Mouse (Mus musculus) intestine, postnatal 0 days (tissue): ENCODE results near the gene 2210407C18Rik. TPM values are rescaled to one million over a fixed set of nuclear protein-coding genes. Genes with fewer than 3 reads are reported as not detected.

ENCODE experiments used
- ATAC-seq: fragments of 200-750 bp; cut with Nextera tagmentation; 2 replicates; pipeline ENCODE4 v1.8.0; 2017; ENCODE audit warnings: mild to moderate bottlenecking, moderate TSS enrichment, moderate library complexity
- H3K27ac ChIP-seq: fragments of 300-500 bp; sonication (generic); 2 replicates; pipeline ENCODE4 v1.5.1; 2014; ENCODE audit warnings: mild to moderate bottlenecking, low read depth, low read length, moderate library complexity
- H3K27me3 ChIP-seq: fragments of 300-500 bp; sonication (generic); replicated peaks from 2 replicates; pipeline ENCODE4 v1.6.1; 2014; ENCODE audit warnings: low read length, mixed read lengths; ENCODE audit not compliant: control insufficient read depth, insufficient read depth
- H3K36me3 ChIP-seq: fragments of 300-500 bp; sonication (generic); 2 replicates; pipeline ENCODE4 v1.6.1; 2014; ENCODE audit warnings: mild to moderate bottlenecking, moderate library complexity; ENCODE audit not compliant: control insufficient read depth, insufficient read depth
- H3K4me1 ChIP-seq: fragments of 300-500 bp; sonication (generic); replicated peaks from 2 replicates; pipeline ENCODE4 v1.6.1; 2014; ENCODE audit warnings: antibody characterized with exemption, low read length, mixed read lengths; ENCODE audit not compliant: control insufficient read depth, insufficient read depth
- H3K4me2 ChIP-seq: fragments of 300-500 bp; sonication (generic); replicated peaks from 2 replicates; pipeline ENCODE4 v1.6.1; 2014; ENCODE audit warnings: low read depth, mild to moderate bottlenecking, moderate library complexity
- H3K4me3 ChIP-seq: fragments of 300-500 bp; sonication (generic); 2 replicates; pipeline ENCODE4 v1.5.1; 2014; ENCODE audit warnings: low read depth, low read length
- H3K9ac ChIP-seq: fragments of 300-500 bp; sonication (generic); 2 replicates; pipeline ENCODE4 v1.6.1; 2014; ENCODE audit warnings: mild to moderate bottlenecking, low read depth, low read length
- H3K9me3 ChIP-seq: fragments of 300-500 bp; sonication (generic); 2 replicates; pipeline ENCODE4 v1.6.1; 2016; ENCODE audit warnings: mixed run types; ENCODE audit not compliant: control insufficient read depth
- CTCF ChIP-seq: sonication (generic); IDR thresholded peaks from 2 replicates; pipeline ENCODE4 v1.5.1; 2016; ENCODE audit warnings: low read depth, mild to moderate bottlenecking, control low read depth, antibody characterized with exemption, moderate library complexity
- WGBS: fragments of 180-500 bp; shearing (Covaris S2); extraction: QIAGEN DNeasy Blood & Tissue Kit; methylation state at CpG from one replicate; pipeline ENCODE4 v1.1.7; 2014; 5-methylcytosine and 5-hydroxymethylcytosine counted together
- polyA plus RNA-seq: library from polyadenylated mRNA; unstranded; fragments of >200 nt; fragmentation: Nextera tagmentation; extraction: Ambion mirVana; gene quantifications from 2 replicates; pipeline ENCODE4 v1.2.1, GENCODE M21; 2015

The 2210407C18Rik gene
- polyA plus RNA-seq, 1 experiment from 2014 or later: 24.5 TPM

DNA sequence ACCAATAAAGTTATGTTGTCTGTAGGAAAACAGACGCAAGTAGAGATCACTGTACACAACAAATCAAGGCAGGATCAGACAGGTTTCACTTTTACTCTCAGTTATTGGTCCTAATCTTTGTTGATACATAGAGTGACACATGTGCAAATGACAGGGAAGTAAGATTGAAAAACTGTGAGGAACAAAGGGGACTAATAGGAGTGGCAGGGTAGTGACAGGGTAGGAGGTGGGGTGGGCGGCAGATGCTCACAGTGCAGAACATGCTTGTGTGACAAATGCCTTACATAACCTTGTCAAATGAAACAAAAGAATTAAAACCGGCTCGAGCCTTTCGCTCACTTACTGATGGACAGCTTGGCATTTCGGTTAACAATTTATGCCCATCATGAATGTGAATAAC is 2.9 kb upstream of the 2210407C18Rik start:
- TF ChIP-seq CTCF: no peak
- H3K36me3 ChIP-seq: no peaks in the 10 kb centered on the region
- H3K27ac ChIP-seq: 0 out of 2 replicates have a peak overlapping the region, but pooled peaks have one; percentile 46
- no peaks in the 10 kb centered on the region for H3K9me3 ChIP-seq
- WGBS: 59% methylated on average over 6 of the region's 6 CpGs
- ATAC-seq: peak; percentile 70
- peak overlapping the region; percentile 14; the same call in 1 of the 2 replicates for H3K4me2 ChIP-seq
- H3K4me3 ChIP-seq: no peak overlapping the region
- peaks cover 57% of the 10 kb centered on the region for H3K27me3 ChIP-seq
- peaks cover 4% of the 10 kb centered on the region; the same call in 1 of the 2 replicates for H3K4me1 ChIP-seq
- H3K9ac ChIP-seq: no peak overlapping the region

DNA sequence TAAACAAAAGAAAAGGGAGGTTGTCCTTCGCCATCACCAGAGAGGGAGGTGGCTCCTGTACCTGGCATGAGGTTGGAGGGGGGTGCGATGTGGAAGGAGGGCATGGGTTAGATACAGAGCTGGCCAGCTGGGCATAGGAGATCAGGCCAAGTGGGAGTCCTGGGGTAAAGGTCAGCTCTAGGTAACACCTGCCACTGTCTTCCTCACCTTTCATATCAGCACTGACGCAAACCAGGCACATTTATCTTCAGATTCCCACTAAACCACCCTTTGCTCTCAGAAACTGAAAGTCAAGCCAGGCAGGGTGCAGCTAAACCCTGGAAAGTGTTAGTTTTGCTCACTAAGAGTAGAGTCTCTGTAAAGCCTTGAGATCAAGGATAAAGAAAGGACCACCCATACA is 2.5 kb upstream of the 2210407C18Rik start:
- peak overlapping the region; percentile 14; the same call in 1 of the 2 replicates for H3K4me2 ChIP-seq

DNA sequence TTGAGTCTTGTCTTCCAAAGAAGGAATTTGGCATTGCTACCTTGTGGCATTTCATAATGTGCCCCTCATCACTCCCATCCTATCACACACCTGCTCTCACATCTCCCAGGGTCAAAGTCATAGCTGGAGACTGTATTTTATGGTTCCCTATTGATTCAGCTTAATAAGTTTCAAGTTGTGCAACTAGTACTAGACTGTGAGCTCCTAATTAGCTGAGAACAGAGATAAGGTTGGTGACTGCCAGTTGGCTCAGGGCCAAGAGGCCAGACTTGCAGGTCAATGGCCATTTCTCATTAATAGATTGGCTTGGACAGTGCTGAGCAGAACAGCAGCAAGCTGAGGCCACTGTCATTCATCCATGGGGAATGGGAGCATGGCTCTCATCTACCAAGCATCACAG is 1.3 kb downstream of the 2210407C18Rik start:
- H3K36me3 ChIP-seq: no peaks in the 10 kb centered on the region
- H3K27ac ChIP-seq: no peak overlapping the region
- peak; percentile 69 for ATAC-seq
- H3K9me3 ChIP-seq: no peaks in the 10 kb centered on the region
- H3K4me1 ChIP-seq: peaks cover 4% of the 10 kb centered on the region; the same call in 1 of the 2 replicates
- no peak for TF ChIP-seq CTCF
- H3K4me2 ChIP-seq: no peak overlapping the region
- H3K9ac ChIP-seq: no peak overlapping the region
- H3K4me3 ChIP-seq: no peak overlapping the region
- peaks cover 50% of the 10 kb centered on the region for H3K27me3 ChIP-seq

More for the DNA sequence above, 2.5 kb upstream of the 2210407C18Rik start:
- peaks cover 53% of the 10 kb centered on the region for H3K27me3 ChIP-seq
- ATAC-seq: peak; percentile 85
- H3K4me1 ChIP-seq: peaks cover 4% of the 10 kb centered on the region; the same call in 1 of the 2 replicates
- H3K36me3 ChIP-seq: no peaks in the 10 kb centered on the region
- TF ChIP-seq CTCF: no peak
- H3K9ac ChIP-seq: no peak overlapping the region
- H3K9me3 ChIP-seq: no peaks in the 10 kb centered on the region
- no peak overlapping the region for H3K4me3 ChIP-seq
- 0 out of 2 replicates have a peak overlapping the region, but pooled peaks have one; percentile 46 for H3K27ac ChIP-seq
- WGBS: 18% methylated on average over 3 of the region's 3 CpGs

DNA sequence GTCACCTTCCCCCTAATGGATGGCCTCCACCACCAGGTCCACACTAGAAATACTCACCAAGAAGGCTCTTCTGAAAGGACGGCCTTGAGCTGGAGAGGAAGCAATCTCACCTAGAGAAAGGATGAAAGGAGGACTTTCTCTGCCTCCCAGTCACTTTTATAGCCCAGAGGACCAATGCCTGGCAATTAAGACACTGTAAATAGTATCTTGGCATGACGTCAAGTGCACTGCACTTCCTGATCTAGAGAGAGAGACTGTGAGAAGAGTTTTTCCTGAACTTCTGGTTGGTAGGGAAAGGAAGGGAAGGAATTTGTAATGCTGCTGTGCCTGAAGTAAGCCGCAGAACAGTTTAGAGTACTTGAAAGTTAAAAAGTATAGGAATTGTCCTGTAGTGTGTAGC is 2.5 kb downstream of the 2210407C18Rik start:
- no peak for TF ChIP-seq CTCF
- H3K27me3 ChIP-seq: peaks cover 53% of the 10 kb centered on the region
- H3K4me2 ChIP-seq: no peak overlapping the region
- no peak overlapping the region for H3K4me3 ChIP-seq
- no peak overlapping the region for H3K27ac ChIP-seq
- no peaks in the 10 kb centered on the region for H3K36me3 ChIP-seq
- WGBS: 24% methylated on average over 3 of the region's 3 CpGs
- 0 out of 2 replicates have a peak, but pooled peaks cover 4% of the 10 kb centered on the region for H3K4me1 ChIP-seq
- peak; percentile 42; the same call in 1 of the 2 replicates for ATAC-seq
- no peak overlapping the region for H3K9ac ChIP-seq
- no peaks in the 10 kb centered on the region for H3K9me3 ChIP-seq

DNA sequence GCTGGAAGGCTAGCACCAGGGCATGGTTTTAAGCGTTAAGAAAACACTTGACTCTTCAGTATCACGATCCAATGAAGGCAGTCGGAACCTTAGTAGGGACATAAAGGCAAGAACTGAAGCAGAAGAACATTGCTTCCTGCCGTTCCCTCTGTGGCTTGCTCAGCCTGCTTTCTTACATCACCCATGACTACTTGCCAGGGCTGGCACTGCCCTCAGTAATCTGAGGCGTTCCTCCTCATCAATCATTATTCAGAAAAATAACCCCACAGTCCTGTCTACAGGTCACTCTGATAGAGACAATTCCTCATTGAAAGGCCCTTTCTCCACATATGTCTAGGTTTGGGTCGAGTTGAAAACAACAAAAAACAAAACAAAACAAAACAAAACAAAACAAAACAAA is 8.8 kb downstream of the 2210407C18Rik start:
- H3K9me3 ChIP-seq: no peaks in the 10 kb centered on the region
- no peak for TF ChIP-seq CTCF
- H3K36me3 ChIP-seq: no peaks in the 10 kb centered on the region
- 83% methylated on average over 6 of the region's 6 CpGs for WGBS
- no peak overlapping the region for H3K4me3 ChIP-seq
- H3K4me1 ChIP-seq: no peaks in the 10 kb centered on the region
- no peak for ATAC-seq
- no peak overlapping the region for H3K4me2 ChIP-seq
- no peak overlapping the region for H3K27ac ChIP-seq
- no peak overlapping the region for H3K9ac ChIP-seq
- H3K27me3 ChIP-seq: peaks cover 62% of the 10 kb centered on the region

DNA sequence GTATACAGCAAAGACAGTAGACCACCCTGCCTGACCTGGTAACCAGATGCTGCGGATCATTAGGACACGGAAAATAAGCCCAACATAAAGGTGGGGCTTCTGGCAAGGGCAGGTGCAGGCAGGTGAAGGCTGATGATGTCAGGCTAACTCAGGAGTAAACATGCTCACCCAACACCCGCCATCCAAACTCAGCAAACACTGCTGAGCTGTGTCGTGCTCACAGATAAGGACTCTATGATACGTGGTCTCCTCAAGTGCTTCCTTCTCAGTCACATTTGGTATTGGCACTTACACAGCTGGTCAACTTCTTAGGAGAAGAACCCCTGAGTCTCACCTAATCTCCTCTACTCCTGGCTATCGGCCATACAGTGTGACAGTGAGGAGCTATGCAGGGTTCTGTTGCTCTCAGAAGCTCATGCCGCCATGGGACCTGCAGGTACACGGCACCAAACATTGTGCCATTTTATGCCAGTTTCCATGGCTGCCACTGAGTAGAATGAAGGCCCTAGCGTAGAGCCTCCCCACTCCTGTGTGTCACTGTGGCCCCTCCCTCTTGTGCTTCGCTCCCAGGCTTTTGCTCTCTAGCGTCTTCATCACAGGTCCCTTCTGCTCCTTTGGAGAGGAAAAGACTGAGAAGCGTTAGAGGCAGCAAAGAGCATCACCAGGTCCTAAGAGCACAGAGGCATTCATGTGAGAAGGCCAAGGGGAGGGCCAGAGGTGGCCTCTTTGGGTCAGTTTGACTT is 9.5 kb downstream of the 2210407C18Rik start:
- peak; percentile 50; the same call in 1 of the 2 replicates for ATAC-seq
- Histone ChIP-seq H3K27ac (no peak overlapping the region), H3K4me3 (no peak overlapping the region), H3K4me2 (no peak overlapping the region), H3K9ac (no peak overlapping the region), H3K4me1 (no peaks in the 10 kb centered on the region), H3K36me3 (no peaks in the 10 kb centered on the region), H3K9me3 (no peaks in the 10 kb centered on the region), H3K27me3 (peaks cover 62% of the 10 kb centered on the region)
- TF ChIP-seq CTCF: no peak
- 78% methylated on average over 12 of the region's 12 CpGs for WGBS
